Mouse (Mus musculus) left cerebral cortex, postnatal 25 days (tissue): Measurements from ENCODE around the gene Six3. TPM values are rescaled to one million over a fixed set of nuclear protein-coding genes. Genes with fewer than 3 reads are reported as not detected.

Experiments
- DNase-seq, 2 experiments: peaks; one replicate each; pipeline ENCODE4 v3.0.0; 2022; ENCODE audit warnings: low spot score in 2 of 2, mixed read lengths in 1 of 2
- intact Hi-C: fragments of 180-260 bp; cut with DNase I; formaldehyde crosslinking; loops from one replicate; pipeline ENCODE4 v1.15.1; 2025
- total RNA-seq, 2 experiments: library from RNA; stranded (reverse); gene quantifications; 2 replicates each; pipeline ENCODE4 v1.2.3; 2021

Six3 gene
- total RNA-seq, 2 experiments from 2014 or later: 0.89 to 8.4 TPM

- intact Hi-C loops: no loop called here
- DNase-seq: no peak
Observed at GRCm38 (mm10) chr17:85611521-85612515, 1.6 kb upstream of the Six3 start.

- DNase-seq: no peak
- intact Hi-C loops: no loop called here
Observed at GRCm38 (mm10) chr17:85612526-85613265, 712 bp upstream of the Six3 start.

GRCm38 (mm10) chr17:85614011-85614721, 758 bp downstream of the Six3 start:
- intact Hi-C loops: no loop called here
- DNase-seq: no peak

- intact Hi-C loops: no loop called here
- no peak for DNase-seq
Observed at GRCm38 (mm10) chr17:85614722-85615331, 1.4 kb downstream of the Six3 start.

GRCm38 (mm10) chr17:85615586-85615985, 2.2 kb downstream of the Six3 start:
- no peak for DNase-seq
- intact Hi-C loops: no loop called here

GRCm38 (mm10) chr17:85616526-85617500, 3.4 kb downstream of the Six3 start:
- intact Hi-C loops: no loop called here
- DNase-seq: no peak

GRCm38 (mm10) chr17:85617566-85618358, 4.4 kb downstream of the Six3 start:
- DNase-seq: no peak
- intact Hi-C loops: no loop called here

- intact Hi-C loops: no loop called here
- DNase-seq: no peak
Observed at GRCm38 (mm10) chr17:85618359-85619112, 5.1 kb downstream of the Six3 start.

GRCm38 (mm10) chr17:85619113-85620085, 6.0 kb downstream of the Six3 start:
- intact Hi-C loops: loop anchor here (5.0 kb wide), 4 partner anchors 63 to 178 kb away; no protein-coding TSS in a partner anchor
- DNase-seq: no peak

- no peak for DNase-seq
- intact Hi-C loops: loop anchor here (5.0 kb wide), 4 partner anchors 62 to 177 kb away; no protein-coding TSS in a partner anchor
Observed at GRCm38 (mm10) chr17:85620086-85620481, 6.7 kb downstream of the Six3 start.

GRCm38 (mm10) chr17:85620680-85621504, 7.5 kb downstream of the Six3 start:
- intact Hi-C loops: loop anchor here (5.0 kb wide), 4 partner anchors 61 to 176 kb away; no protein-coding TSS in a partner anchor
- no peak for DNase-seq

- no peak for DNase-seq
- intact Hi-C loops: loop anchor here (5.0 kb wide), 4 partner anchors 61 to 176 kb away; no protein-coding TSS in a partner anchor
Observed at GRCm38 (mm10) chr17:85621505-85622310, 8.3 kb downstream of the Six3 start.

GRCm38 (mm10) chr17:85622493-85623157, 9.2 kb downstream of the Six3 start:
- intact Hi-C loops: loop anchor here (5.0 kb wide), 4 partner anchors 60 to 175 kb away; no protein-coding TSS in a partner anchor
- no peak for DNase-seq
